Comparison of ENCODE assay signal across 18 mouse cellular contexts in genomic region chr5:7276659-7277455, GRCm38 (mm10). TPM values are rescaled to one million over a fixed set of nuclear protein-coding genes. Genes with fewer than 3 reads are reported as not detected.
A peak's percentile ranks its signal among the peaks of the same experiment; 100 is the strongest.
DNase-seq lines count a peak whose midpoint lies in the region; ATAC-seq lines count a peak whose summit lies in the region.
"Had no signal": no experiment of that assay in that cellular context is flagged by ENCODE, and none has a peak within 500 bp of the region (broad histone marks: within the 10 kb centered on the region; RNA-seq: fewer than 3 reads in every experiment).

No protein-coding gene starts in this region.

- DNase-seq in cerebellum, adult 18-20 months = no peak
- DNase-seq in 3134 (ENCODE audit: extremely low read depth, insufficient read length, low spot score) = peak; percentile 22
- DNase-seq in NIH3T3 (ENCODE audit: low read depth) = peak; percentile 4
- DNase-seq in spleen, adult 18-20 months = no peak
- DNase-seq in cerebellum, postnatal 4 days (ENCODE audit: low spot score in 2 of 2) = no peak
- DNase-seq in heart, postnatal 14 days = no peak
- DNase-seq: cerebellum, postnatal 36 days; forebrain, postnatal 0 days; gastrocnemius, postnatal 10 days; heart, postnatal 36 days; liver, postnatal 0 days; lung, postnatal 36 days; thymus, postnatal 36 days had no signal

- peak; percentile 97 for ATAC-seq in cerebellum, adult (ENCODE audit: insufficient number of reproducible peaks, low FRiP score, low TSS enrichment)
- ATAC-seq in granulocyte monocyte progenitor cell, adult 5-6 weeks (replicated peaks; ENCODE audit: poor library complexity, severe bottlenecking) = peak; percentile 99
- ATAC-seq: forebrain, postnatal 0 days; liver, postnatal 0 days; midbrain, embryonic 15.5 days had no signal

- intact Hi-C loops in heart, postnatal 14 days (cut with DNase I) = no loop called here

RNA-seq across cellular contexts. Expression of gene Tex47, which starts 27.1 kb away (rescaled TPM):
- total RNA-seq in granulocyte monocyte progenitor cell, adult 5-6 weeks (2014; fragmentation: Nextera tagmentation) = not detected in 2 replicates
- not detected in 2 replicates for total RNA-seq in granulocyte monocyte progenitor cell, adult 5-6 weeks (2017)
- not detected for total RNA-seq in heart, postnatal 14 days (2021)
- total RNA-seq: forebrain, postnatal 0 days; gastrocnemius, postnatal 10 days; heart, postnatal 36 days; layer of hippocampus, adult 18-20 months; left cerebral cortex, adult 8-10 months had no signal

Comparison
In these comparisons a context has a peak if more than half of its experiments do, and no peak if none do; other contexts are left out.
1. DNase-seq: peak in 3134 (single experiment) and NIH3T3 (single experiment); none in cerebellum, adult 18-20 months (0 of 2), spleen, adult 18-20 months (0 of 2), cerebellum, postnatal 4 days (0 of 2) and heart, postnatal 14 days (0 of 2).